ENCODE assay signal across 14 mouse cellular contexts in the genomic region with DNA sequence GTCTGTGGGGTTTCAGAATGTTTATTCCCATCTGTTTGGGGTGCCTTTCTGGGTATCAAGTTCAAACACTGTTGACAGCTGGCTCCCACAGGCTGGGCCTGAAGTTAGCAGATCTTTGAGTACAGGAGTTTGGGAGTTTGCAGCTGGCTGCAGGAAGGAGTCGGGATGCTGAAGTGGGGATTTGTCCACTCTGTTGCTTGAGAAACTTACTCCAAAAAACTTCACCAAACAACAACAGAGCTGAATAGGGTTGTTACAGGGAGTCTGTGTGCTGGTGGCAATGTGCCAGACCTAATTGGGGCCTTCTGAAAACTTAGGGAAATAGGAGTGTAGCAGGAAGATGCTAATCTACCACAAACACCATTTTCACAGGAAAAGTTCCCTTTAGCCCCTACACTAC. TPM values are rescaled to one million over a fixed set of nuclear protein-coding genes. Genes with fewer than 3 reads are reported as not detected.
DNase-seq lines count a peak whose midpoint lies in the region; ATAC-seq and TF ChIP-seq lines count a peak whose summit lies in the region.
"Had no signal": no experiment of that assay in that cellular context is flagged by ENCODE, and none has a peak within 500 bp of the region (broad histone marks: within the 10 kb centered on the region; RNA-seq: fewer than 3 reads in every experiment).

No protein-coding gene starts in this region.

- H3K9me3 ChIP-seq in heart, embryonic 12.5 days (replicated peaks) = no peaks in the 10 kb centered on the region
- no peaks in the 10 kb centered on the region for H3K9me3 ChIP-seq in intestine, postnatal 0 days (ENCODE audit: control insufficient read depth)
- H3K9me3 ChIP-seq: hindbrain, embryonic 15.5 days; limb, embryonic 15.5 days had no signal

- no peaks in the 10 kb centered on the region for H3K27me3 ChIP-seq in heart, embryonic 12.5 days (replicated peaks)
- H3K27me3 ChIP-seq in intestine, postnatal 0 days (replicated peaks; ENCODE audit: control insufficient read depth, insufficient read depth, low read length) = no peaks in the 10 kb centered on the region
- H3K27me3 ChIP-seq: limb, embryonic 15.5 days had no signal

- no peak overlapping the region for H3K27ac ChIP-seq in heart, embryonic 12.5 days (ENCODE audit: poor library complexity, severe bottlenecking)
- no peak overlapping the region for H3K27ac ChIP-seq in intestine, postnatal 0 days (ENCODE audit: low read depth, low read length)
- H3K27ac ChIP-seq: hindbrain, embryonic 15.5 days; limb, embryonic 15.5 days had no signal

- no peaks in the 10 kb centered on the region for H3K36me3 ChIP-seq in heart, embryonic 12.5 days
- no peaks in the 10 kb centered on the region for H3K36me3 ChIP-seq in intestine, postnatal 0 days (ENCODE audit: control insufficient read depth, insufficient read depth)
- H3K36me3 ChIP-seq: hindbrain, embryonic 15.5 days; limb, embryonic 15.5 days had no signal

- 0 out of 2 replicates have a peak, but pooled peaks cover 3% of the 10 kb centered on the region for H3K4me1 ChIP-seq in heart, embryonic 12.5 days (replicated peaks)
- 0 out of 2 replicates have a peak, but pooled peaks cover 4% of the 10 kb centered on the region for H3K4me1 ChIP-seq in intestine, postnatal 0 days (replicated peaks; ENCODE audit: control insufficient read depth, insufficient read depth, low read length)
- H3K4me1 ChIP-seq: hindbrain, embryonic 15.5 days; limb, embryonic 15.5 days had no signal

- no peak overlapping the region for H3K4me2 ChIP-seq in heart, embryonic 12.5 days
- no peak overlapping the region for H3K4me2 ChIP-seq in intestine, postnatal 0 days (replicated peaks; ENCODE audit: low read depth)
- H3K4me2 ChIP-seq: hindbrain, embryonic 15.5 days; limb, embryonic 15.5 days had no signal

- no peak for ATAC-seq in heart, embryonic 12.5 days (ENCODE audit: insufficient number of reproducible peaks, low FRiP score)
- 0 out of 2 replicates have a peak, but pooled peaks have one; percentile 19 for ATAC-seq in intestine, postnatal 0 days
- ATAC-seq in cerebellum, adult (ENCODE audit: insufficient number of reproducible peaks, low FRiP score, low TSS enrichment) = no peak
- no peak for ATAC-seq in granulocyte monocyte progenitor cell, adult 5-6 weeks (replicated peaks; ENCODE audit: poor library complexity, severe bottlenecking)

- no peak overlapping the region for H3K4me3 ChIP-seq in heart, embryonic 12.5 days
- H3K4me3 ChIP-seq in intestine, postnatal 0 days (ENCODE audit: low read depth, low read length) = no peak overlapping the region
- H3K4me3 ChIP-seq: hindbrain, embryonic 15.5 days; limb, embryonic 15.5 days had no signal

- TF ChIP-seq CTCF in intestine, postnatal 0 days (IDR thresholded peaks at IDR 0.05; ENCODE audit: low read depth) = no peak

- peak; percentile 66 for DNase-seq in heart, adult 11 months
- DNase-seq in retina, postnatal 1 day = peak; percentile 75
- no peak for DNase-seq in retina, embryonic 14.5 days (ENCODE audit: low spot score)
- DNase-seq in right cerebral cortex, postnatal 4 days = peak; percentile 41
- DNase-seq: cerebellum, adult 9-11 months; kidney, postnatal 25 days; thymus, adult 18-20 months had no signal

- WGBS in heart, embryonic 12.5 days = 41% methylated on average over 1 of the region's 1 CpGs
- 37% methylated on average over 1 of the region's 1 CpGs for WGBS in intestine, postnatal 0 days

- H3K9ac ChIP-seq in heart, embryonic 12.5 days = no peak overlapping the region
- H3K9ac ChIP-seq in intestine, postnatal 0 days (ENCODE audit: low read depth, low read length) = no peak overlapping the region
- H3K9ac ChIP-seq: hindbrain, embryonic 15.5 days; limb, embryonic 15.5 days had no signal

RNA-seq across cellular contexts. Expression of a gene that starts 51.1 kb away (rescaled TPM):
- polyA plus RNA-seq in heart, embryonic 12.5 days (2016; fragmentation: Nextera tagmentation; extraction: Ambion mirVana) = not detected in 2 replicates
- not detected in 2 replicates for polyA plus RNA-seq in intestine, postnatal 0 days (2015; fragmentation: Nextera tagmentation; extraction: Ambion mirVana)
- not detected in 2 replicates for total RNA-seq in granulocyte monocyte progenitor cell, adult 5-6 weeks (2014; fragmentation: Nextera tagmentation)
- total RNA-seq in granulocyte monocyte progenitor cell, adult 5-6 weeks (2017) = not detected in 2 replicates
- total RNA-seq: megakaryocyte-erythroid progenitor cell, adult 5-6 weeks had no signal
